Mouse (Mus musculus) frontal cortex, postnatal 10 days (tissue): Measurements from ENCODE around the gene Vmn2r13.
"Not testable (repeated sequence)": the region's sequence is repeated elsewhere in the genome, so short reads cannot be mapped to it uniquely, and the experiment has no call there.

ENCODE experiments used
- DNase-seq, 2 experiments: peaks; one replicate each; pipeline ENCODE4 v3.0.0; 2022; ENCODE audit warnings: low spot score in 2 of 2, mixed read lengths in 1 of 2

Vmn2r13 gene

DNA sequence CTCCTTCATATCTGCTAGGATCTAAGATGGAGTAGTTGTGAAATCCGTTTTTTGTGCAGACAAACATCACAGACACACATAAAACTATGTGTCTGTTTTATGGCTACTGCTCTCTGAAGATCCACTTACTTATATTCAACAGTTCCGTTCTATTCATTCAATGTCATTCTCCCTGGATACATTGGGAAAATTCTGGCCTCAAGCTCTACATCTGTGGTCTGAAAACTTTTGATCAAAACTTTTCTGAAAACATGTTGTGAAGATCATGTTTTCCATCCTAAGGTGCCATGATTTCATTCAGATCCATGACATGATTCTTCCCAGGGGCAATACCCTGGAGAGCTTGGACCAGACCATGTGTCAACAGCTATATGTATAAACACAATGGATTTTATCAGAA is at the start of gene Vmn2r13:
Vmn2r13 (minus strand) TSS at position 101 of the 400 bp plus-strand sequence.
- not testable (repeated sequence) for DNase-seq

DNA sequence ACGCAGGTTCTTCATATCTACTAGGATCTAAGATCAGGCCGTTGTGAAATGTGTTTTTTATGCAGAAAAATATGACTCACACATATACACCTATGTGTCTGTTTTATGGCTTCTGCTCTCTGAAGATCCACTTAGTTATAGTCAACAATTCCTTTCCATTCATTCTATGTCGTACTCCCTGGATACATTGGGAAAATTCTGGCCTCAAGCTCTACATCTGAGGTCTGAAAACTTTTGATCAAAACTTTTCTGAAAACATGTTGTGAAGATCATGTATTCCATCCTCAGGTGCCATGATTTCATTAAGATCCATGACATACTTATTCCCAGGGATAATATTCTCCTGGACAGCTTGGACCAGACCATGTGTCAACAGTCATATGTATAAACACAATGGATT is 32.6 kb upstream of the Vmn2r13 start, which contains the start of gene Vmn2r14:
Vmn2r14 (minus strand) TSS at position 101 of the 400 bp plus-strand sequence.
- no peak for DNase-seq

DNA sequence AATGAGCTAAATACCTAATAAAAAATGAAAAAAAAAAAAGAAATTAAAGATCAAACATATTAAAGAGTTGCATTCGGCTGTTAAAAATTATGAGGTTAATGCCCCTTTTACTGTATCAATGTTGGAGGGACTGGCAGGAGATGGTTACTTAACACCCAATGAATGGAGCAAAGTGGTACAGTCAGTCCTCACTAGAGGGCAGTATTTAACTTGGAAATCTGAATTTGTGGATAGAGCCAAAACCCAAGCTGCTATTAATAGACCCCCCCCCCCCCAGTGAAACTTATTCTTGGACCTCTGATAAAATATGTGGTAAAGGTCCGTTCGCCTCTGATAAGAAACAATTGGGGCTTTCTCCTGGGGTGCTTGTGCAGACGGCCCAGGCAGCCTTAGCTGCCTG is 25.1 kb downstream of the Vmn2r13 start:
- DNase-seq = not testable (repeated sequence)

DNA sequence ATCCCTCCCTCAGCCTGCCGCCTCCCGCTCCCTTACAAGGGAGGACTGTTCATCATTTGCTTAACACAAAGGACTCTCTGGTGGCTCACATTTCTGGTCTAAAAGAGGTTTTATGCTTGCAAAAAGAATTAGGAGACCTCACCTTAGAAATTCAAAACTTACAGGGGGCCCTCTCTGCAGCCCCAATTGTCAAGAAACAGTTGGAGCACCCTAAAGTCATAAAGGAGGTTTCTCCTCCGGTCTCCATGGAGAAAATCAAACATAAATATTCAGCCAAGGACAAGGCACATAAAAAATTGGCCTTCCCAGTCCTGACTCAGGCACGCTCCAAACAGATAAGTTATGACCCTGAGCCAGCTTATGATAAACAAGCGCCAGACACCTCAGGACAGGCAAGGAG is 31.9 kb downstream of the Vmn2r13 start:
- no peak for DNase-seq

DNA sequence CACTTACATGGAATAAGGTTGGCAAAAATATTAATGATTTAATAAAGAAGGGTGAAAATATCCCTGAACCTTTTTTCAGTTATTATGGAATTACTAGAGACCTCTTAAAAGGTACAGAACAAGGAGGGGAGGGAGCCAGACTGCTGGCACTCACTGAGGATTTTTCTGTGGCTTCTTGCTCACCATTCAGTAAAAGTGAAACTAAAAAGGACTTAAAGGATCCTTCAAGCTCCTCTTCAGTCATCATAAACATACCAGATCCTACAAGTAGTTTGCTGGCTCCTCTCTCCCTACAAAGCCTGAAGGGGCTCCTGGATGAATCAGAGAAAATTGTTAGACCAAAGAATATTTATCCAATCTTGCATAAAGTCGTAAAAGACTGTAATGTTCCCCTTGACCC is 32.4 kb downstream of the Vmn2r13 start:
- DNase-seq = not testable (repeated sequence)

DNA sequence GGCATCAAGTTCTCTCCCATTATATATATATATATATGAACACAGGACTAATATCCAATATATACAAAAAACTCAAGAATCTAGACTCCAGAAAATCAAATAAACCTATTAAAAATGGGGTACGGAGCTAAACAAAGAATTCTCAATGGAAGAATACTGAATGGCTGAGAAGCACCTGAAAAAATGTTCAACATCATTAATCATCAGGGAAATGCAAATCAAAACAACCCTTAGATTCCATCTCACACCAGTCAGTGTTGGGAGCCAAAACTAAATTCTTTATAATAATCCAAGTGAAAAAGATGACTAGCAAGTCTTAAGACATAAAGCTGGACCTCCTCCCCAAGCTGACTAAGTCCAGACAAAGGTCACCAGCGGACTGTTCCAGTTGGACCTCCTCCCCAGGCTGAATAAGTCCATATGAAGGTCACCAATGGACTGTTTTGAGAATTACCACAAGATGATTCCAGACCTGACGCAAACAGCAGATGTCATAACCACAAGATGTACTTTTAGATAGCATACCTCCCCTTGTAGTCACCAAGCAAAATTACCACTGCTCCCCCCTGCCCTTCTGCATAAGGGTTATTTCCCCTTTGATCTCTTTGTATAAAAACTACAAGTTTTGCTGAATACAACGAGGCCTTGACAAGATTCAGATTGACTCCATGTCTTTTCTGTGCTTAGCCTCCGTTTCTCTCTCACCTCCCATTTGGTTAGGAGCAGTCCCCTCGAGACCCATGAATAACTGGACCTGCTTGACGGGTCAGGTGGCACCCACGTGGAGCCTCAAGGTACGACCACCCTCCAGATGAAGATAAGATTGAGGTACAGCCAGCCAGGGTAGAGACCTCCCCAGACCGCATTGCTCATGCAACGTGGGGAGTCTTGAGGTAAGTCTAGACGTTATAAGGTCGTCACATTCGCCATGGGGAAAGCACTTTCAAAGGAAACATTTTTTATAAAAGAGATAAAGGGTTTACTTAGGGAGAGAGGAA is 33.2 kb downstream of the Vmn2r13 start:
- not testable (repeated sequence) for DNase-seq

DNA sequence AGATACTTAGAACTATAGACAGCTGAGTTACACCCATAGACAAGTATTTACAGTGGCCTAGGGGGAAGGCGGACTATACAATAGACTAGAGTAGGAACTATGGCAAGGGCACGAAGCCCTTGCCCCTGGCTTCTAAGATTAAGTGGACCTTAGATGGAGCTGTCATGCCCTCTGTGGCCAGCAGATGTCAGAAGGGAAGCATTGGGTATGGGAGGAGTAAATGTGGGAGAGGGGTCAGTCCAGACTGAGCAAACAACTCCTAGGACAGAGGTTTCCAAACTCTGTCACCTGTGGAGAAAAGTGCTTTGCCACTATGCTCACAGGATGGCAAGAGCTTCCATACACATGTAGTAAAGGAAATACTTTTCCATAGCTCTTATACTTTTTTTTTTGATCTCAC is 52.5 kb downstream of the Vmn2r13 start:
- no peak for DNase-seq

DNA sequence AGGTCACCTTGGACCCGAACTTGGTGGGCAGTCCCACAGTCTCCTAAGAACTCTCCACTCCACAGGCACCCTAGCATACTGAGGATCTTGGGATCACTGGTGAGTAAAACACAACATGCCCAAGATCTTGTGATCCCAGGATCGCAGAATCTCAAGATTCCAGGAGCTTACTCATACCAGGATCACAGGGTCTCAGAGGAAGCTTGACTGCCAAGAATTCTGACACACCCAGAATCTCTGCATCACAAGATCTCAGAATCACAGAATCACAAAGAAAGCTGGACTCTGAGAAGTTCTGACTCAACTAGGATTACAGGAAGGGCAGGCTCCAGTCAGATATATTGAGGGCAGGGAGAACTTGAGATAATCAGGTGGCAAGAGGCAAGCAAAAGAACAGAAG is 55.3 kb downstream of the Vmn2r13 start:
- no peak for DNase-seq
